Mouse (Mus musculus) heart, embryonic 12.5 days (tissue): ENCODE measurements around the gene Slc26a9. TPM values are rescaled to one million over a fixed set of nuclear protein-coding genes. Genes with fewer than 3 reads are reported as not detected.

ENCODE experiments used
- ATAC-seq: fragments of 200-750 bp; cut with Nextera tagmentation; 2 replicates; pipeline ENCODE4 v1.8.0; 2017; ENCODE audit warnings: moderate TSS enrichment, moderate library complexity; ENCODE audit not compliant: insufficient number of reproducible peaks, low FRiP score
- H3K27ac ChIP-seq: fragments of 300-500 bp; sonication (generic); 2 replicates; pipeline ENCODE4 v1.5.1; 2016; ENCODE audit warnings: mild to moderate bottlenecking, moderate library complexity; ENCODE audit not compliant: poor library complexity, severe bottlenecking
- H3K27me3 ChIP-seq: fragments of 300-500 bp; sonication (generic); replicated peaks from 2 replicates; pipeline ENCODE4 v1.6.1; 2016; ENCODE audit warnings: mild to moderate bottlenecking, moderate library complexity
- H3K36me3 ChIP-seq: fragments of 300-500 bp; sonication (generic); 2 replicates; pipeline ENCODE4 v1.6.1; 2016; ENCODE audit warnings: mild to moderate bottlenecking, moderate library complexity
- H3K4me1 ChIP-seq: fragments of 300-500 bp; sonication (generic); replicated peaks from 2 replicates; pipeline ENCODE4 v1.6.1; 2016; ENCODE audit warnings: mild to moderate bottlenecking
- H3K4me2 ChIP-seq: fragments of 300-500 bp; sonication (generic); 2 replicates; pipeline ENCODE4 v1.6.1; 2016; ENCODE audit warnings: mild to moderate bottlenecking, moderate library complexity
- H3K4me3 ChIP-seq: fragments of 300-500 bp; sonication (generic); 2 replicates; pipeline ENCODE4 v1.5.1; 2016; ENCODE audit warnings: mild to moderate bottlenecking
- H3K9ac ChIP-seq: fragments of 300-500 bp; sonication (generic); 2 replicates; pipeline ENCODE4 v1.6.1; 2016; ENCODE audit warnings: mild to moderate bottlenecking, moderate library complexity
- H3K9me3 ChIP-seq: fragments of 300-500 bp; sonication (generic); replicated peaks from 2 replicates; pipeline ENCODE4 v1.6.1; 2016; ENCODE audit warnings: mild to moderate bottlenecking, moderate library complexity
- WGBS: fragments of 180-500 bp; shearing (Covaris S2); methylation state at CpG from one replicate; pipeline ENCODE4 v1.1.7; 2016; 5-methylcytosine and 5-hydroxymethylcytosine counted together
- polyA plus RNA-seq: library from polyadenylated mRNA; unstranded; fragments of >200 nt; fragmentation: Nextera tagmentation; extraction: Ambion mirVana; gene quantifications from 2 replicates; pipeline ENCODE4 v1.2.1, GENCODE M21; 2016

Gene Slc26a9
- 0.04 and 0.05 TPM in 2 replicates for polyA plus RNA-seq

- H3K36me3 ChIP-seq: no peaks in the 10 kb centered on the region
- ATAC-seq: no peak
- H3K27me3 ChIP-seq: peaks cover 12% of the 10 kb centered on the region
- H3K9me3 ChIP-seq: no peaks in the 10 kb centered on the region
- WGBS: 52% methylated on average over 10 of the region's 10 CpGs
- no peak within 1 kb of the TSS for H3K9ac ChIP-seq
- H3K27ac ChIP-seq: no peak within 1 kb of the TSS
- H3K4me2 ChIP-seq: no peak within 1 kb of the TSS
- peaks cover 16% of the 10 kb centered on the region for H3K4me1 ChIP-seq
- no peak within 1 kb of the TSS for H3K4me3 ChIP-seq
Observed at GRCm38 (mm10) chr1:131743868-131744464, at the start of gene Slc26a9. Slc26a9 (plus strand) TSS chr1:131744022.

- Histone ChIP-seq H3K4me1 (peaks cover 14% of the 10 kb centered on the region), H3K36me3 (no peaks in the 10 kb centered on the region), H3K9me3 (no peaks in the 10 kb centered on the region), H3K9ac (no peak overlapping the region), H3K27me3 (no peaks in the 10 kb centered on the region), H3K4me3 (no peak overlapping the region), H3K4me2 (no peak overlapping the region), H3K27ac (no peak overlapping the region)
- 75% methylated on average over 2 of the region's 2 CpGs for WGBS
- no peak for ATAC-seq
Observed at GRCm38 (mm10) chr1:131695308-131695707, 48.5 kb upstream of the Slc26a9 start.

- H3K9me3 ChIP-seq: no peaks in the 10 kb centered on the region
- no peak for ATAC-seq
- 39% methylated on average over 4 of the region's 4 CpGs for WGBS
- H3K36me3 ChIP-seq: no peaks in the 10 kb centered on the region
- H3K9ac ChIP-seq: no peak overlapping the region
- H3K4me3 ChIP-seq: no peak overlapping the region
- no peaks in the 10 kb centered on the region for H3K27me3 ChIP-seq
- H3K27ac ChIP-seq: no peak overlapping the region
- no peak overlapping the region for H3K4me2 ChIP-seq
- H3K4me1 ChIP-seq: peaks cover 4% of the 10 kb centered on the region; the same call in 1 of the 2 replicates
Observed at GRCm38 (mm10) chr1:131696325-131696724, 47.5 kb upstream of the Slc26a9 start.

DNA sequence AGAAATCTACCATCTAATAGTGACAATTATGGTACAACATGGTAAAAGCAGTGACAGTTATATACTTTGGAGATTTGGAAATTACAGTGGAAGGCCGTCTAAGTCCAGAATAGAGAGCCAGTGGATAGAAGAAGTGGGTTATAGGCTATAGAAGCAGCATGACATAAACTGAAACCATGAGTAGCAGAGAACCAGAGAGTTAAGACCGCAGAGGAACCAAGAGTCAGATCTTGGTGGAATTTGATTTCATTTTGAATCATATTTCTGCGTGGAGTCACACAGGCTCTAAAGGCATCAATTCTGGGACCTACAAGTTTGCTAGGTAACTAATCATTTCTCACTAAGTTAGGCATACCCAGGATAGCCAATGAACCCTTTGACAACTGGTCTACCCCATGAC, 45.1 kb upstream of the Slc26a9 start:
- H3K27me3 ChIP-seq: no peaks in the 10 kb centered on the region
- 85% methylated on average over 3 of the region's 3 CpGs for WGBS
- H3K27ac ChIP-seq: no peak overlapping the region
- ATAC-seq: no peak
- H3K9me3 ChIP-seq: no peaks in the 10 kb centered on the region
- no peaks in the 10 kb centered on the region for H3K36me3 ChIP-seq
- no peak overlapping the region for H3K4me3 ChIP-seq
- no peak overlapping the region for H3K9ac ChIP-seq
- peaks cover 9% of the 10 kb centered on the region for H3K4me1 ChIP-seq
- H3K4me2 ChIP-seq: no peak overlapping the region

DNA sequence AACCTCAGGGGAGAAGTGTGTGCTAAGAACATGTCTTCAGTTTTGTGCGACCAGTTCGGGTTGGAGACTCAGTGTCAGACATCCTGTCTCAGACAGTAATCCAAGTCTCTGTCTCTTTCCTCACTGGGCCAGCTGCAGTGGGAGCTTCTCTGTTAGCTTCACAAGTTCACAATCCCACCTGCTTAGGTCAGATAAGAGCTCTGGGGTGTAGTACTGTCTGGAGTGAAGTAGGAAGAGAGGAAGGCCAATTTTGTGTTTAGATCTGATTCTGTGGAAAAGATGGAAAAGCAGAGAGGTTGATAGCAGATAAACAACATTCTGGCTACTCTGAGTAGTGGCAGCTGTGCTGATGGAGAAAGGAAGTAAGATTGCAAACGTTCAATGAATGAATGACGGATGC, 44.2 kb upstream of the Slc26a9 start:
- Histone ChIP-seq H3K9me3 (no peaks in the 10 kb centered on the region), H3K4me3 (no peak overlapping the region), H3K27me3 (no peaks in the 10 kb centered on the region), H3K4me1 (peaks cover 9% of the 10 kb centered on the region), H3K27ac (no peak overlapping the region), H3K36me3 (no peaks in the 10 kb centered on the region), H3K9ac (no peak overlapping the region), H3K4me2 (no peak overlapping the region)
- WGBS: 56% methylated on average over 4 of the region's 4 CpGs
- no peak for ATAC-seq

- ATAC-seq: no peak
- Histone ChIP-seq H3K36me3 (no peaks in the 10 kb centered on the region), H3K27me3 (no peaks in the 10 kb centered on the region)
Observed at GRCm38 (mm10) chr1:131700447-131700846, 43.4 kb upstream of the Slc26a9 start.

DNA sequence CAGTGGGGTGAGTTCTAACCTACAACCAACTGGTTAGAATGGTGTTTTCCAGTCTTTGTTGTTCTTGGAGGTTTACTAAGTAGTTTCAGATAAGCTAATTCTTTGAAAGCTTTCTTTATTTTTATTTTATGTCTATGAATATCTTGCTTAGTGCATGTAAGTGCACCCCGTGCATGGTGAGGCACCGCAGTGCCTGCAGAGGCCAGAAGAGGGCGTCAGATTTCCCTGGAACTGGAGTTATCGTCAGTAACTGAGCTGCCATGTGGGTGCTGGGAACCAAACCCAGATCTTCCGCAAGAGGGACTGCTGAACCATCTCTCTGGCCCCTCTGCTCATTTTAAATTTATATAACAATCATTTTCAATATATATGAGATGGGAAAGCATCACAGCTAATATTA, 42.4 kb upstream of the Slc26a9 start:
- H3K27ac ChIP-seq: no peak overlapping the region
- no peak overlapping the region for H3K9ac ChIP-seq
- H3K4me3 ChIP-seq: no peak overlapping the region
- no peak overlapping the region for H3K4me2 ChIP-seq
- peaks cover 6% of the 10 kb centered on the region for H3K4me1 ChIP-seq
- no peaks in the 10 kb centered on the region for H3K9me3 ChIP-seq
- no peaks in the 10 kb centered on the region for H3K36me3 ChIP-seq
- no peak for ATAC-seq
- 84% methylated on average over 5 of the region's 5 CpGs for WGBS
- H3K27me3 ChIP-seq: no peaks in the 10 kb centered on the region

More at GRCm38 (mm10) chr1:131700447-131700846, 43.4 kb upstream of the Slc26a9 start:
- WGBS: 65% methylated on average over 5 of the region's 5 CpGs
- Histone ChIP-seq H3K4me2 (no peak overlapping the region), H3K4me3 (no peak overlapping the region), H3K9me3 (no peaks in the 10 kb centered on the region), H3K4me1 (peaks cover 9% of the 10 kb centered on the region), H3K27ac (no peak overlapping the region), H3K9ac (no peak overlapping the region)

DNA sequence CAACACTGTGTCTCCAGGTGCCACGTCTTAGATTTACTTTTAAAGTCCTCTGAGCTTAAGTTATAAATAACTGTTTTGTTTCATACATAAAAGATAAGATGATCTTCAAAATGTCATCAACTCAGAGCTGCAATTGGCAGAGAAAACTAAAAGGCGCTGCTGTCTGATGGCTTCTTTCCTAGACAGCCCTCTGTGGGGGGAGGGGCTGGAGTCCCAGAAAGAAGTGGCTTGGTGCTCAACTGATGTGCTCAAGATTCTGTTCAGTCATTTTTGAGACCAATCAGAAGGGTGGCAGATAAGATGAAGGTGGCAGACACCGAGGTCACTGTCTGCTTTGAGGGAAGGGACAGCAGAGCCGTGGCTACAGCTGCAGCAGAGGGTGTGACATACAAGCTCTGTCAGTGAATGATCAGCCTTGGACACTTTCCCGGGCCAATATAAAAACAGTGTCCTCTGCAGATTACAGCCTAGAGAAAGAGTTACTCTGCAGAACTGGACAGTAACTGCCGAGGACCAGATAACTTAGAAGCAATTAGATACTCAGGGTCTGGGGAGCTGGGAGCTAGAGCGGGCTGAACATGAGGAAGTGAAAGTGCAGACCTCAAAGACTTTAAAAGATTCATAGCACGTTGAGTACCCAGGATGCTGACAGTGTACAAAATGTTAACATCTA, 41.6 kb upstream of the Slc26a9 start:
- Histone ChIP-seq H3K4me2 (peak overlapping the region; percentile 40), H3K36me3 (no peaks in the 10 kb centered on the region), H3K4me3 (no peak overlapping the region), H3K9ac (no peak overlapping the region), H3K4me1 (peaks cover 5% of the 10 kb centered on the region), H3K27ac (no peak overlapping the region), H3K9me3 (no peaks in the 10 kb centered on the region), H3K27me3 (0 out of 2 replicates have a peak, but pooled peaks cover 3% of the 10 kb centered on the region)
- ATAC-seq: no peak
- 24% methylated on average over 8 of the region's 8 CpGs for WGBS

- ATAC-seq: no peak
- H3K9me3 ChIP-seq: no peaks in the 10 kb centered on the region
- H3K9ac ChIP-seq: no peak overlapping the region
- WGBS: 68% methylated on average over 2 of the region's 2 CpGs
- H3K27ac ChIP-seq: no peak overlapping the region
- peaks cover 8% of the 10 kb centered on the region; the same call in 1 of the 2 replicates for H3K27me3 ChIP-seq
- no peak overlapping the region for H3K4me2 ChIP-seq
- H3K4me1 ChIP-seq: peaks cover 5% of the 10 kb centered on the region
- H3K4me3 ChIP-seq: no peak overlapping the region
- H3K36me3 ChIP-seq: no peaks in the 10 kb centered on the region
Observed at GRCm38 (mm10) chr1:131703482-131703881, 40.3 kb upstream of the Slc26a9 start.

GRCm38 (mm10) chr1:131708338-131708737, 35.5 kb upstream of the Slc26a9 start:
- Histone ChIP-seq H3K9me3 (no peaks in the 10 kb centered on the region), H3K4me1 (no peaks in the 10 kb centered on the region), H3K4me3 (no peak overlapping the region), H3K27ac (no peak overlapping the region), H3K27me3 (peaks cover 8% of the 10 kb centered on the region; the same call in 1 of the 2 replicates), H3K36me3 (no peaks in the 10 kb centered on the region), H3K9ac (no peak overlapping the region), H3K4me2 (no peak overlapping the region)
- WGBS: 19% methylated on average over 4 of the region's 4 CpGs
- no peak for ATAC-seq

- no peak for ATAC-seq
Observed at GRCm38 (mm10) chr1:131711518-131711917, 32.3 kb upstream of the Slc26a9 start.

More at GRCm38 (mm10) chr1:131711518-131711917, 32.3 kb upstream of the Slc26a9 start:
- no peak overlapping the region for H3K27ac ChIP-seq
- peaks cover 9% of the 10 kb centered on the region for H3K4me1 ChIP-seq
- WGBS: 62% methylated on average over 10 of the region's 10 CpGs
- no peak overlapping the region for H3K4me3 ChIP-seq
- H3K4me2 ChIP-seq: no peak overlapping the region
- no peaks in the 10 kb centered on the region for H3K36me3 ChIP-seq
- peaks cover 8% of the 10 kb centered on the region; the same call in 1 of the 2 replicates for H3K27me3 ChIP-seq
- H3K9me3 ChIP-seq: no peaks in the 10 kb centered on the region
- H3K9ac ChIP-seq: no peak overlapping the region
